Mouse (Mus musculus) megakaryocyte-erythroid progenitor cell, adult 5-6 weeks (primary cell): ENCODE measurements at regions not wholly inside any gene's neighbourhood (a gene's known extent, or its start where the extent isn't known, plus 50 kb on each side); places are given as distances from the start of the nearest gene placed in this dataset.

Experiments
- ATAC-seq: replicated peaks from 2 replicates; pipeline ENCODE4 v1.8.0; 2016; ENCODE audit warnings: mild to moderate bottlenecking, inconsistent platforms; ENCODE audit not compliant: severe bottlenecking, poor library complexity, low FRiP score, low TSS enrichment

DNA sequence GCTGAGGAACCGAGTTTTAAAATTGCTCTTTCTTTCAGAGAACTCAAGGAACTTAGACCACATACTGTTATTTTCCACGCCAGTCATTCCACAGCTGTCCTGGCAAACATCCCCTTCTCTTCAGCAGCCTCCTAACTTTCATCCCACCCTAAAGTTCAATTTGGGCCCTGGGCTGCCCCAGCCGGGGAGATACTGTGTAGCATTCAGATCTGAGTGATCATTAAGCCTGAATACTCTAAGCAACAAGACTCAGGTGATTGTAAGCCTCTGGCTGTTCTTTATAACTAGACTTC is 227.8 kb downstream of the Slc30a10 start:
- ATAC-seq = no peak

DNA sequence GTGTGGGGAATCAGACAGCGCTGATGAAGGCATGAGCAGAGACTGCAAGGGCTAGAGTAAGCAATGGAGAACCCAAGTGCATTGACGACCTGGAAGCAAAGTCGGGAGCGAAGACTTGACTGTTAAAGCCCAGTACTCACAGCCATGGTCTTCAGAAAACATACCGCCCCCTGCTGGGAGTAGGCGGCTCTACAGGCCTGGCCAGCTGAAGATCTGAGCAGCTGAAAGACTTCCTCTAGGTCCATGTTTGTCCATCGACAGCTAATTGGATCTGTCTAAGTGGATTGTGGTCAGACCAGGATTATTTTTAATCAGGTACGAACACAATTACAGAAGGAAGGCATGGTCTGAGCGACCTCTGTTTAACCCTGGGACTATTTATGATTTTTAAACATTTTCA is 230.0 kb downstream of the Slc30a10 start:
- peak; percentile 64 for ATAC-seq

DNA sequence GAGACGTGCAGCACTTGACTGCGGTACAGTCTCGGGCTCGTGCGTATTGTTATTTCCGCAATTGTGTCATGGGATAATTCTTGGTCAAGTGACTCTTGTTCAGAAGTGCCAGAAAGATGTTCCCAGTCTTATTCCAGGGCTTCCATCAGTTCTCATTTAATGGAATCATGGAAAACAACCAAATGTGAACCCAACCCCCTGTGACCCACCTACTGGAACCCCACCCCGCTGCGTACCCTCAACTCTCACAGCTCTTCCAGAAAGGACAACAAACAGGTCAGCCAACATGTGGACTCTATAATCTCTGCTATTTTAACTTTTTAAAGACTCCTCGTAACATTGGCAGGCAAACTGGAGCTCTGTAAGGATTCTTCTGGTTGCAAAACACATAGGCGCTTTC is 233.9 kb downstream of the Slc30a10 start:
- ATAC-seq = no peak

GRCm38 (mm10) chr1:185695394-185695793 is 240.7 kb downstream of the Slc30a10 start:
- no peak for ATAC-seq

- no peak for ATAC-seq
Observed at GRCm38 (mm10) chr1:185699758-185700157, 245.1 kb downstream of the Slc30a10 start.

DNA sequence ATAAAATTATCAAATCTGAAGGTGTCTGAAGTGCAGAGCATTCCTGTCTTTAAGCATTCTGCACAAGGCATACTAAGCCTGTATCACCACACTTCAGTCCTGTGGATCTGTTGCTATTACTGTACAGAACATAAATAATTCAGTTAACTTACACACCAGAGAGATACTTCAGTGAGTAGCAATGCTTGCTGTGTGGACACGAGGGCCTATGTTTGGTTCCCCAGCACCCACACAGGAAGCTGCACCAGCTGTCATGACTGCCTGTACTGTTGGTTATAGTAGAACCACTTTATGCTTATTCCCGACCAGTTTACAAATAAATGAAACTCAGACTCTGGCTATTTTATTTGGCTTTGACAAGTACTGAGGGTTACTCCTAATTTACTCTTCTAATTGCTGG is 271.7 kb downstream of the Slc30a10 start:
- ATAC-seq = no peak

- ATAC-seq = no peak
Observed at GRCm38 (mm10) chr1:185726811-185727210, 272.2 kb downstream of the Slc30a10 start.

GRCm38 (mm10) chr1:185727749-185728148 is 273.1 kb downstream of the Slc30a10 start:
- no peak for ATAC-seq

DNA sequence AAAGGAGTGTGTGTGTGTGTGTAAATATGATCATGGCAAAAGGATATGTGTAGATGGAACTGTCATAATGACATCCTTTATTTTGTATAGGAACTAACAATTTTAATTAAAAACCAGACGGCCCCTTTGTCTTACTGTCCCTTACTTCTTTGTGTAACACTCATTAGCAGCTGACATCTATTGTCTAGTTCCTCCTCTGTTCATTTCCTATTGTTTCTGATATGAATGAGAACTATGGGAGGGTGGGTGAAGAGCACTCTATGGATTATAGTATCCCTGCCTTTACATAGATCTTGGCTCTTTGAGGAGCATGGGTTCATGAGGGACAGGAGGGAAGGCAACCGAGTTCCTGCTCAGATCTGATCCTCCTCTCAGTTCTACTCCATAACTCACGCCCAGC is 273.8 kb downstream of the Slc30a10 start:
- ATAC-seq = no peak

GRCm38 (mm10) chr1:185731062-185731461 is 276.4 kb downstream of the Slc30a10 start:
- ATAC-seq = peak; percentile 44; the same call in 1 of the 2 replicates

DNA sequence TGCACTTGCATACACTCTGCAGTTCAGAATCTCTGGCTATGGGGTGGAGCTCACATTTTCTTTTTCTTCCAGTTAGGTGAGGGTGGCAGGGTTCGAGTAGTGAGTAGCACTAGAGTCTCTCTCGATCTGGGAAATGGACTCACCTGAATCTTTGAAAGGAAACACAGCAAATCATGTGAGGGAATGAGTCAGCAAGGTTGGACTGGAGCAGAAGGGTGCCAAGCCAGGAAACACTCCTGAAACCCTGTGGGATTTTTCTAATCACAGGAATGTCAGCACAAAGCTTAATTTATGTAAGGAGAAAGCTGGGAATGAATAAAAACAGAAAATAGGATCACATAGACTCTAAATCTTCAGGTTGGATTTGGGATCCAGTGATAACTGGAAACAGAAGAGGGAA is 282.1 kb downstream of the Slc30a10 start:
- no peak for ATAC-seq

DNA sequence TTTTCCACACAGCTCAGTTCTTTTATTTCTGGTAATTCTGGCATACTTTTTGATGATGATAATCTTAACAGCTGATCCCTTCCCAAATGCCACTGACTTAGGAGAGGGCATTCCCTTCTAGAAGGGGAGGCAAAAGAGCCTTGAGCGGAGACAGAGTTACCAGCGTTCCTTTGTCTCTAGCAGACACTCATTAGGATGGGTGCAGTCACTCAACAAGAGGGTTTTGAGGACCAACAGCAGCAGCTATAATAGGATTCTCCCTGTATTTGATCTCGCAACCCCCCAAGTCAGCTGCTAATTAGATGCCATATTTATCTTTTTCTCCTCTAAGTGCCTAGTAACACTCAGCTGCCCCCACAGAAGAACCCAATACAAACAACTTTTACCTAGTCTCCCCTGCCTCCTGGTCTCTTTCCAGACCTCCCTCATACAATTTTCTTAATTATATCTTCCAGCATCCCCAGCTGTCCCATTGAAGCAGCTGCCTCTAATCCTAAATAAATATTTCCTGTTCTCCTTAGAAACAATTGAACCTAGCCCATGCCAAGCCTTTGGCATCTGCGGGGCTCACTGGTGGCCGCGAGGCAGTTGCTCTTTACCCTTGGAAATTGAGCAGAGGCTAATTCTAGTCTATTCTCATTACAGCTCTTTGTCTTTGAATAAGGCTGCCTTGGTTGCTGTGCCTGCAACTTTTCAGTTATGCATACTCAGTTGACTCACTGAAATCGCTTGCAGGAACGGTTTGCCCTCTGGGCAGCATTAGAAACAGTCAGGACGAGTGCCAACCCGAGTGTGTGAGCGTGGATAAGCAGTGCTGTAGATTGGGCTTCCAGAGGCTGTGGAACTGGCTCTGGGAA is 286.6 kb downstream of the Slc30a10 start:
- no peak for ATAC-seq

DNA sequence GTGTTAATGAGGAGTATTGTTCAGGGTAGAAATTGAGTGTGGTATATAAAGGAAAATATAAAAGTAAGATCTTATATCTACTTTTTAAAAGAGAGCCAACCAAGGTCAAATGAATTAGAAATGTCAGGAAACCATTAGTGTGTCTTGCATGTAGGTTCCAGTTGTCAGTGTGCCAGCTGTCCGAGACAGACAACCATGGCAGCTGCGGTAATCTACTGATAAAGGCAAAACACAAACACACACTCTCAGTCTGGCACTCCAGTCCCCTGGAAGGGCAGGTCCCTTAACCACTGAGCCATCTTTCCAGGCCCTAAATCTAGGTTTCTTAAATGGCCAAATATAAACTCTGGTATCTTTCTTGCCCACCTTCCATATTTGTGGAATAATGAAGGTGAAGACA is 294.6 kb downstream of the Slc30a10 start:
- no peak for ATAC-seq

DNA sequence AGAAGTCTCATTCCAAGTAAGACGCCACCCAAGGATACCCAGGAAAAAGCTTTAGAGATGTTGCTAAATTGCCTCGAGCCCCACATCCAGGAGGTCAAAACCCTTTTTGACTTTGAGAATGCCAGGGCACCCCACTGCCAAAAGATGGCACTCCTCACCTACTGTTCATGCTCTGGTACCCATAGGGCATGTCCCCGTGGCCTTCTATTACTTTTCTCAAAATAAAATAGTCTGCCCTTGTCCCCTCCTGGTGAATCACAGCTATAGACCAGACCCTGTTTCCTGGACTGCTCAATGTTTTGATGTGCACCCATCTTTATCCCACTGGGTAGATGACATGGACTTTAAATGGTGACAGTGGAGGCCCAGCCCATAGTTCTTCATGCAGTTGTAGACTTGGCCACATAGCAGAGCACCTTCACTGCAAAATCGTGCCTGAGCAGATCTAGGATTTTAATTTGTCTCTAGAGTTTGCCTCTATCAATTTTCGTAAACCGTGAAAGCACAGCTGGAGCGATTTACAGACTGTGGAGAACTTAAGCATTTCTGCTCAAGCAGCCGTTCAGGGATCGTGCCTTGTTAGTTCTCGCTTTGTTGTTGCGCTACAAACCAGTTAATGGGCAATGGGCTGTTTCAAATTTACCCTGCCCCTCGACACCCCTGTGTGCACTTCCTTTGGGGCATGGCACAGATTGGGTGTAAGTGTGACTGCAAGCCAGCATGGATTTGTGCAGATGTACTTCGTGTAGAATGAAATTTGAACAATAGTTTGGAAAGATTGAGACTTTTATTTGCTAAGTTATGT is 300.0 kb downstream of the Slc30a10 start:
- no peak for ATAC-seq

- no peak for ATAC-seq
Observed at GRCm38 (mm10) chr1:185757376-185757775, 302.7 kb downstream of the Slc30a10 start.

- no peak for ATAC-seq
Observed at GRCm38 (mm10) chr1:185774202-185774601, 319.6 kb downstream of the Slc30a10 start.

DNA sequence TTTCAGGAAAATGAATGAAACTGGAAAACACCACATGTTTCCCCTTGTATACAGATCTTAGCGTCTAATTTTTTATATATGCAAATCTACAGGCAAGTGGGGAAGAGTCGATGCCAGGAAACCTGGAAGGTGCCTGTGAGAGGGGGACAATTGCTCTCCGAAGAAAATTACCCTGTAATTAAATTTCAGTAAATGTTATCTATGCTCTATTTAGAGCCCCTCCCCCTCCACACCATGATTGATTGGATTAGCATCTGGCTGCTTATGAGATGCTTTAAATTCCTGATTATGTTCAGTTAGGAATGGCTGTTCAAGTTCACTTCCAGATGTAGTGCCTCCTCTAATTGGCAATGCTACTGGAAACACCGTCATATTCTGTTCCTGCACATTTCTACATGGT is 325.0 kb downstream of the Slc30a10 start:
- no peak for ATAC-seq

DNA sequence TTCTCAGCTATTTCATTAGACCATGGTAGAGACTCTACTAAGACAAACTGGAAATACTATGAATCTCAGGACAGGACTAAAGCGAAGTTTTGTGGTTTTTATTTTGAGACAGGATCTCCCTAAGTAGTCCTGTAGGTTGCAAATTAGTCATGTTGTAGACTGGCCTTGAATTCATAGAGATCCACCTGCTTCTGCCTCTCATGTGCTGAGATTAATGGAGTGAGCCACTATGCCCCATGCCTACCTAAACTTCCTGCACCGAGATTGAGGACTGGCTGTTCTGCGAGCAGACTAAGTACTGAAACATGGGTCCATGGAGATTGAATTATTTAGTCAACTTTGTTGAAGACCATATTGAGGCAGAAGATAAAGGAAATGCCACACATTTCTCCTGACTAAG is 315.0 kb downstream of the Lyplal1 start:
- no peak for ATAC-seq

DNA sequence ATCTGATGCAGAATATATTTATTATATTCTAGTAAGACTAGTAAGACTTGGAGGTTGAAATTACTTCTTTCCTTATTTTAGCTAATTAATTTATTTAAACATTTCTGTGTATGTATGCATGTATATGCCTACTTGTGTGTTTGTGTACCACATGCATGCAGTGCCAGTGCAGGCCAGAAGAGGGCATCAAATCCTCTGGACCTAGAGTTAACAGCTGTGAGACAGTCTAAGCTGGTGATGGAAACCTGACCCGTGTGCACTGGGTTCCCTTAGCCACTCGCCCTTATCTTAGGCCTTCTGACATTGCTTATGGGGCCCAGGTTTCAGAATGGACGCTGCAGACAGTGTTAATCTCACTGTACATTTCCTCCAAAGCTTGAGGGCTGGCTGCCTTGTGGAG is 302.2 kb downstream of the Lyplal1 start:
- no peak for ATAC-seq

DNA sequence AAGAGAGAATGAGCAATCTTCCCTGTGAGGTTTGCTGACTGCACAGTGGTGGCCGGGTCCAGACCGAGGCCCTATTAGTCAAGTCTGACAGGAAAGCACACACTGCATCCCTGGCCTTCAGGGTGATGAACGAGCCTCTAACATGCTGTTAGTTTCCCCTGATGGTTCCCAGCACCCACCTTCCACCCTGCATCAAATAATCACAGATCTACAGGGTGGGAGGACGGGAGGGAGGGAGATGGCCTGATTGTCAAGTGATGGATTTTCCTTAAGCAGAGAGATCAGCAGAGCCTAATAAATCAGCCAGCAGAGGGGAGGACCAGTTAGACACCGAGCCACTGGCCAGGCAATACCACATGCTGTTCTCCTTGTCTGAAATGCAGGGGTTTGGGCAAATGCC is 298.1 kb downstream of the Lyplal1 start:
- no peak for ATAC-seq

DNA sequence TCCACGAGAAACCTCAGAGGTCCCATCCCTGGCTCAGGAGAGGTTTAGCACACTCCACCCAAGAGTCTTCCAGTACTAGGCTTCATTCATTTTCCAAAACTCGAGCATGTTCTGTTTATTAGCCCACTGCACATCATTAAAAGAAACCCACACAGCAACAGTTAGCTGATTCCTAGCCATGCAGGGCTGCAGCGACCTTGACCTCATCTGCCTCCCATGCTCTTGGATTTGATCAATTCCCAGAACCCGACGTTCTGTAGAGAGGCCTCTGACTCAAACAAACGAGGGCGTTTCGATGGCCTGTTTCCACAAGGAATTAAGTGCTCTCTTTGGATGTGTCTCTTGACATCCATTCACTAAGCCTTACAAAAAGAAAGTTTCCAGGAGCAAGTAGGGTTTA is 294.9 kb downstream of the Lyplal1 start:
- ATAC-seq = no peak
